Mouse (Mus musculus): ENCODE results near the gene Itfg2.

Gene Itfg2

GRCm38 (mm10) chr6:128433566-128433965, 8.8 kb upstream of the Itfg2 start:
- no peak for DNase-seq

GRCm38 (mm10) chr6:128432356-128432915, 7.7 kb upstream of the Itfg2 start:
- no peak for DNase-seq

- no peak for DNase-seq
Observed at GRCm38 (mm10) chr6:128429826-128430225, 5.1 kb upstream of the Itfg2 start.

- DNase-seq, result no peak
Observed at GRCm38 (mm10) chr6:128429300-128429699, 4.6 kb upstream of the Itfg2 start.

- no peak for DNase-seq
Observed at GRCm38 (mm10) chr6:128427571-128427970, 2.8 kb upstream of the Itfg2 start.

GRCm38 (mm10) chr6:128425046-128425445, 315 bp upstream of the Itfg2 start:
- DNase-seq, result no peak

- DNase-seq, result no peak
Observed at GRCm38 (mm10) chr6:128423496-128424268, 1.0 kb downstream of the Itfg2 start.

- no peak for DNase-seq
Observed at GRCm38 (mm10) chr6:128421480-128421879, 3.3 kb downstream of the Itfg2 start.

- DNase-seq, result peak; percentile 48
Observed at GRCm38 (mm10) chr6:128421036-128421435, 3.7 kb downstream of the Itfg2 start.

- no peak for DNase-seq
Observed at GRCm38 (mm10) chr6:128418076-128418475, 6.7 kb downstream of the Itfg2 start.

GRCm38 (mm10) chr6:128416169-128416568, 8.6 kb downstream of the Itfg2 start:
- no peak for DNase-seq

- peak; percentile 77 for DNase-seq
Observed at GRCm38 (mm10) chr6:128411115-128411514, 13.6 kb downstream of the Itfg2 start.

GRCm38 (mm10) chr6:128410305-128410704, 14.4 kb downstream of the Itfg2 start:
- peak; percentile 51 for DNase-seq

- DNase-seq, result no peak
Observed at GRCm38 (mm10) chr6:128408544-128409125, 16.1 kb downstream of the Itfg2 start.

- DNase-seq, result no peak
Observed at GRCm38 (mm10) chr6:128404708-128405107, 20.0 kb downstream of the Itfg2 start.

- DNase-seq, result peak; percentile 56
Observed at GRCm38 (mm10) chr6:128399421-128400185, 25.1 kb downstream of the Itfg2 start.

GRCm38 (mm10) chr6:128398996-128399395, 25.7 kb downstream of the Itfg2 start, which contains the start of gene Nrip2:
Nrip2 (plus strand) TSS chr6:128399296.
- DNase-seq, result no peak

GRCm38 (mm10) chr6:128397574-128398261, 27.0 kb downstream of the Itfg2 start:
- no peak for DNase-seq

- DNase-seq, result no peak
Observed at GRCm38 (mm10) chr6:128390683-128391082, 34.0 kb downstream of the Itfg2 start.

- no peak for DNase-seq
Observed at GRCm38 (mm10) chr6:128389185-128389584, 35.5 kb downstream of the Itfg2 start.

- no peak for DNase-seq
Observed at GRCm38 (mm10) chr6:128385026-128385425, 39.7 kb downstream of the Itfg2 start.

GRCm38 (mm10) chr6:128383752-128384151, 41.0 kb downstream of the Itfg2 start:
- DNase-seq, result no peak

- no peak for DNase-seq
Observed at GRCm38 (mm10) chr6:128381254-128381653, 43.5 kb downstream of the Itfg2 start.

Data from right cerebral cortex, adult 18-20 months (tissue).